Mouse (Mus musculus): ENCODE data around the gene Ift122.
A peak's percentile ranks its signal among the peaks of the same experiment; 100 is the strongest.
"Not testable (repeated sequence)": the region's sequence is repeated elsewhere in the genome, so short reads cannot be mapped to it uniquely, and the experiment has no call there.

Gene Ift122

GRCm38 (mm10) chr6:115814104-115814503 is 39.2 kb upstream of the Ift122 start:
- no peak overlapping the region for H3K4me3 ChIP-seq (replicated peaks; ENCODE audit: low read length)
- H3K9me3 ChIP-seq (ENCODE audit: low read length) = no peaks in the 10 kb centered on the region
- H3K4me1 ChIP-seq (replicated peaks; ENCODE audit: low read depth, low read length) = peaks cover 46% of the 10 kb centered on the region
- TF ChIP-seq CTCF (conservative IDR thresholded peaks at IDR 0.05; ENCODE audit: low read length) = peak; percentile 54
- TF ChIP-seq POU5F1 (IDR thresholded peaks at IDR 0.05; ENCODE audit: borderline replicate concordance, low read length) = no peak
- no peak for TF ChIP-seq NANOG (IDR thresholded peaks at IDR 0.05; ENCODE audit: borderline replicate concordance, low read length)
- no peaks in the 10 kb centered on the region for H3K27me3 ChIP-seq (ENCODE audit: insufficient read depth, low read length)
- peaks cover 8% of the 10 kb centered on the region; the same call in 1 of the 2 replicates for H3K36me3 ChIP-seq (ENCODE audit: insufficient read depth, low read length)

- no peak for TF ChIP-seq POU5F1 (IDR thresholded peaks at IDR 0.05; ENCODE audit: borderline replicate concordance, low read length)
- no peak for TF ChIP-seq NANOG (IDR thresholded peaks at IDR 0.05; ENCODE audit: borderline replicate concordance, low read length)
- no peak for TF ChIP-seq CTCF (conservative IDR thresholded peaks at IDR 0.05; ENCODE audit: low read length)
- H3K36me3 ChIP-seq (ENCODE audit: insufficient read depth, low read length) = peaks cover 7% of the 10 kb centered on the region; the same call in 1 of the 2 replicates
- peaks cover 38% of the 10 kb centered on the region for H3K4me1 ChIP-seq (replicated peaks; ENCODE audit: low read depth, low read length)
- no peak overlapping the region for H3K4me3 ChIP-seq (replicated peaks; ENCODE audit: low read length)
- no peaks in the 10 kb centered on the region for H3K27me3 ChIP-seq (ENCODE audit: insufficient read depth, low read length)
- H3K9me3 ChIP-seq (ENCODE audit: low read length) = no peaks in the 10 kb centered on the region
Measured at GRCm38 (mm10) chr6:115815041-115815440, 38.2 kb upstream of the Ift122 start.

- TF ChIP-seq POU5F1 (IDR thresholded peaks at IDR 0.05; ENCODE audit: borderline replicate concordance, low read length) (no peak), CTCF (conservative IDR thresholded peaks at IDR 0.05; ENCODE audit: low read length) (no peak), NANOG (IDR thresholded peaks at IDR 0.05; ENCODE audit: borderline replicate concordance, low read length) (no peak)
- Histone ChIP-seq H3K9me3 (ENCODE audit: low read length) (no peaks in the 10 kb centered on the region), H3K4me3 (replicated peaks; ENCODE audit: low read length) (no peak overlapping the region), H3K4me1 (replicated peaks; ENCODE audit: low read depth, low read length) (peaks cover 22% of the 10 kb centered on the region), H3K36me3 (ENCODE audit: insufficient read depth, low read length) (no peaks in the 10 kb centered on the region), H3K27me3 (ENCODE audit: insufficient read depth, low read length) (no peaks in the 10 kb centered on the region)
Measured at GRCm38 (mm10) chr6:115818129-115818528, 35.1 kb upstream of the Ift122 start.

- peaks cover 9% of the 10 kb centered on the region; the same call in 1 of the 2 replicates for H3K4me1 ChIP-seq (replicated peaks; ENCODE audit: low read depth, low read length)
- no peak for TF ChIP-seq CTCF (conservative IDR thresholded peaks at IDR 0.05; ENCODE audit: low read length)
- no peak for TF ChIP-seq POU5F1 (IDR thresholded peaks at IDR 0.05; ENCODE audit: borderline replicate concordance, low read length)
- TF ChIP-seq NANOG (IDR thresholded peaks at IDR 0.05; ENCODE audit: borderline replicate concordance, low read length) = no peak
- H3K4me3 ChIP-seq (replicated peaks; ENCODE audit: low read length) = no peak overlapping the region
- H3K9me3 ChIP-seq (ENCODE audit: low read length) = no peaks in the 10 kb centered on the region
- H3K36me3 ChIP-seq (ENCODE audit: insufficient read depth, low read length) = no peaks in the 10 kb centered on the region
- no peaks in the 10 kb centered on the region for H3K27me3 ChIP-seq (ENCODE audit: insufficient read depth, low read length)
Measured at GRCm38 (mm10) chr6:115821216-115821993, 31.9 kb upstream of the Ift122 start.

GRCm38 (mm10) chr6:115823850-115824464 is 29.3 kb upstream of the Ift122 start:
- not testable (repeated sequence) for H3K27me3 ChIP-seq (ENCODE audit: insufficient read depth, low read length); H3K4me3 ChIP-seq (replicated peaks; ENCODE audit: low read length); H3K4me1 ChIP-seq (replicated peaks; ENCODE audit: low read depth, low read length); H3K36me3 ChIP-seq (ENCODE audit: insufficient read depth, low read length); H3K9me3 ChIP-seq (ENCODE audit: low read length)
- TF ChIP-seq CTCF (conservative IDR thresholded peaks at IDR 0.05; ENCODE audit: low read length) = peak; percentile 56

GRCm38 (mm10) chr6:115830779-115831601 is 22.3 kb upstream of the Ift122 start:
- no peaks in the 10 kb centered on the region for H3K27me3 ChIP-seq (ENCODE audit: insufficient read depth, low read length)
- TF ChIP-seq NANOG (IDR thresholded peaks at IDR 0.05; ENCODE audit: borderline replicate concordance, low read length) = no peak
- TF ChIP-seq POU5F1 (IDR thresholded peaks at IDR 0.05; ENCODE audit: borderline replicate concordance, low read length) = no peak
- TF ChIP-seq CTCF (conservative IDR thresholded peaks at IDR 0.05; ENCODE audit: low read length) = no peak
- no peak overlapping the region for H3K4me3 ChIP-seq (replicated peaks; ENCODE audit: low read length)
- no peaks in the 10 kb centered on the region for H3K9me3 ChIP-seq (ENCODE audit: low read length)
- H3K4me1 ChIP-seq (replicated peaks; ENCODE audit: low read depth, low read length) = peaks cover under 1% of the 10 kb centered on the region
- no peaks in the 10 kb centered on the region for H3K36me3 ChIP-seq (ENCODE audit: insufficient read depth, low read length)

GRCm38 (mm10) chr6:115832152-115832850 is 21.0 kb upstream of the Ift122 start:
- H3K27me3 ChIP-seq (ENCODE audit: insufficient read depth, low read length) = no peaks in the 10 kb centered on the region
- H3K4me1 ChIP-seq (replicated peaks; ENCODE audit: low read depth, low read length) = peaks cover 14% of the 10 kb centered on the region
- H3K9me3 ChIP-seq (ENCODE audit: low read length) = no peaks in the 10 kb centered on the region
- no peak overlapping the region for H3K4me3 ChIP-seq (replicated peaks; ENCODE audit: low read length)
- TF ChIP-seq NANOG (IDR thresholded peaks at IDR 0.05; ENCODE audit: borderline replicate concordance, low read length) = no peak
- no peak for TF ChIP-seq POU5F1 (IDR thresholded peaks at IDR 0.05; ENCODE audit: borderline replicate concordance, low read length)
- TF ChIP-seq CTCF (conservative IDR thresholded peaks at IDR 0.05; ENCODE audit: low read length) = no peak
- H3K36me3 ChIP-seq (ENCODE audit: insufficient read depth, low read length) = no peaks in the 10 kb centered on the region

- TF ChIP-seq POU5F1 (IDR thresholded peaks at IDR 0.05; ENCODE audit: borderline replicate concordance, low read length) = no peak
- no peak for TF ChIP-seq CTCF (conservative IDR thresholded peaks at IDR 0.05; ENCODE audit: low read length)
- TF ChIP-seq NANOG (IDR thresholded peaks at IDR 0.05; ENCODE audit: borderline replicate concordance, low read length) = no peak
- no peaks in the 10 kb centered on the region for H3K27me3 ChIP-seq (ENCODE audit: insufficient read depth, low read length)
- no peaks in the 10 kb centered on the region for H3K36me3 ChIP-seq (ENCODE audit: insufficient read depth, low read length)
- peaks cover 29% of the 10 kb centered on the region for H3K4me1 ChIP-seq (replicated peaks; ENCODE audit: low read depth, low read length)
- no peaks in the 10 kb centered on the region for H3K9me3 ChIP-seq (ENCODE audit: low read length)
- H3K4me3 ChIP-seq (replicated peaks; ENCODE audit: low read length) = no peak overlapping the region
Measured at GRCm38 (mm10) chr6:115833861-115834260, 19.4 kb upstream of the Ift122 start.
